Mouse (Mus musculus) layer of hippocampus, adult 2 months (tissue): Measurements from ENCODE around the gene Dscam. TPM values are rescaled to one million over a fixed set of nuclear protein-coding genes. Genes with fewer than 3 reads are reported as not detected.

ENCODE experiments used
- DNase-seq, 2 experiments: peaks; one replicate each; pipeline ENCODE4 v3.0.0; 2022; ENCODE audit warnings: low spot score in 2 of 2
- H3K27ac ChIP-seq: fragments of 200-600 bp; 2 replicates; pipeline ENCODE4 v1.8.1; 2022
- H3K4me3 ChIP-seq: fragments of 200-600 bp; 2 replicates; pipeline ENCODE4 v1.8.1; 2022; ENCODE audit warnings: mild to moderate bottlenecking
- CTCF ChIP-seq: fragments of 200-600 bp; conservative IDR thresholded peaks from 2 replicates; pipeline ENCODE4 v1.8.1; 2022; ENCODE audit warnings: antibody characterized with exemption, mild to moderate bottlenecking, moderate library complexity
- total RNA-seq, 2 experiments: library from RNA; stranded (reverse); gene quantifications; 2 replicates each; pipeline ENCODE4 v1.2.3; 2021

Gene Dscam
- total RNA-seq, 2 experiments from 2014 or later, result 36.8 to 41.0 TPM

GRCm38 (mm10) chr16:96575841-96576240, 594.7 kb downstream of the Dscam start:
- TF ChIP-seq CTCF, result no peak
- no peak overlapping the region for H3K27ac ChIP-seq
- H3K4me3 ChIP-seq, result no peak overlapping the region
- DNase-seq, result peak in 1 of 2 experiments; percentile 39

GRCm38 (mm10) chr16:96567428-96567827, 603.1 kb downstream of the Dscam start:
- H3K27ac ChIP-seq, result no peak overlapping the region

GRCm38 (mm10) chr16:96563350-96564257, 606.9 kb downstream of the Dscam start:
- no peak for TF ChIP-seq CTCF
- DNase-seq, result no peak
- no peak overlapping the region for H3K4me3 ChIP-seq
- no peak overlapping the region for H3K27ac ChIP-seq

More at GRCm38 (mm10) chr16:96567428-96567827, 603.1 kb downstream of the Dscam start:
- H3K4me3 ChIP-seq, result no peak overlapping the region
- no peak for TF ChIP-seq CTCF
- DNase-seq, result no peak

- Histone ChIP-seq H3K27ac (no peak overlapping the region), H3K4me3 (no peak overlapping the region)
- no peak for DNase-seq
- no peak for TF ChIP-seq CTCF
Observed at GRCm38 (mm10) chr16:96559796-96560195, 610.8 kb downstream of the Dscam start.

- TF ChIP-seq CTCF, result no peak
- no peak for DNase-seq
- Histone ChIP-seq H3K4me3 (no peak overlapping the region), H3K27ac (no peak overlapping the region)
Observed at GRCm38 (mm10) chr16:96558341-96558740, 612.2 kb downstream of the Dscam start.

- no peak for DNase-seq
- Histone ChIP-seq H3K4me3 (no peak overlapping the region), H3K27ac (no peak overlapping the region)
- TF ChIP-seq CTCF, result no peak
Observed at GRCm38 (mm10) chr16:96556621-96557020, 613.9 kb downstream of the Dscam start.

- no peak for DNase-seq
Observed at GRCm38 (mm10) chr16:96555412-96555811, 615.1 kb downstream of the Dscam start.

GRCm38 (mm10) chr16:96552680-96553079, 617.9 kb downstream of the Dscam start:
- Histone ChIP-seq H3K4me3 (no peak overlapping the region), H3K27ac (no peak overlapping the region)
- no peak for TF ChIP-seq CTCF
- no peak for DNase-seq

More at GRCm38 (mm10) chr16:96555412-96555811, 615.1 kb downstream of the Dscam start:
- Histone ChIP-seq H3K27ac (no peak overlapping the region), H3K4me3 (no peak overlapping the region)
- no peak for TF ChIP-seq CTCF

GRCm38 (mm10) chr16:96541056-96541455, 629.5 kb downstream of the Dscam start:
- no peak for TF ChIP-seq CTCF
- DNase-seq, result no peak
- no peak overlapping the region for H3K27ac ChIP-seq
- H3K4me3 ChIP-seq, result no peak overlapping the region

Other genes starting within 250 kb of the Dscam start
- 1 to 10 TPM; 1.3 to 3.9 TPM for gene Bace2, start 186.0 kb upstream of the Dscam start, total RNA-seq